Mouse (Mus musculus) right cerebral cortex, postnatal 36 days (tissue): ENCODE results near the gene Lifr.

Source experiments
- DNase-seq, 2 experiments: peaks; one replicate each; pipeline ENCODE4 v3.0.0; 2022; ENCODE audit warnings: low spot score in 2 of 2, mixed read lengths in 1 of 2

The Lifr gene

GRCm38 (mm10) chr15:7128627-7129126, 38.3 kb downstream of the Lifr start:
- DNase-seq, result no peak

- peak; percentile 75 to 76 for DNase-seq
These were observed 38.9 kb downstream of the Lifr start for GRCm38 (mm10) chr15:7129127-7129943.

- DNase-seq, result no peak
These were observed 39.5 kb downstream of the Lifr start for GRCm38 (mm10) chr15:7129944-7130287.

- no peak for DNase-seq
These were observed 40.3 kb downstream of the Lifr start for GRCm38 (mm10) chr15:7130691-7131225.

GRCm38 (mm10) chr15:7132741-7133140, 42.3 kb downstream of the Lifr start:
- DNase-seq, result no peak

GRCm38 (mm10) chr15:7134454-7135052, 44.1 kb downstream of the Lifr start:
- DNase-seq, result no peak

GRCm38 (mm10) chr15:7135982-7136562, 45.7 kb downstream of the Lifr start:
- no peak for DNase-seq

GRCm38 (mm10) chr15:7136912-7137311, 46.5 kb downstream of the Lifr start:
- DNase-seq, result no peak

- no peak for DNase-seq
These were observed 47.2 kb downstream of the Lifr start for GRCm38 (mm10) chr15:7137607-7138006.

GRCm38 (mm10) chr15:7138471-7138870, 48.1 kb downstream of the Lifr start:
- no peak for DNase-seq

- no peak for DNase-seq
These were observed 49.9 kb downstream of the Lifr start for GRCm38 (mm10) chr15:7140322-7140721.

GRCm38 (mm10) chr15:7141246-7141645, 50.8 kb downstream of the Lifr start:
- DNase-seq, result no peak

GRCm38 (mm10) chr15:7143689-7144170, 53.3 kb downstream of the Lifr start:
- no peak for DNase-seq

- no peak for DNase-seq
These were observed 54.1 kb downstream of the Lifr start for GRCm38 (mm10) chr15:7144542-7144941.

- no peak for DNase-seq
These were observed 54.5 kb downstream of the Lifr start for GRCm38 (mm10) chr15:7144942-7145341.

- DNase-seq, result no peak
These were observed 55.1 kb downstream of the Lifr start for GRCm38 (mm10) chr15:7145555-7145954.

- peak in 1 of 2 experiments; percentile 51 for DNase-seq
These were observed 56.1 kb downstream of the Lifr start for GRCm38 (mm10) chr15:7146529-7146928.

- DNase-seq, result no peak
These were observed 59.4 kb downstream of the Lifr start for GRCm38 (mm10) chr15:7149796-7150195.

GRCm38 (mm10) chr15:7150591-7150990, 60.2 kb downstream of the Lifr start:
- DNase-seq, result no peak

GRCm38 (mm10) chr15:7152116-7152760, 61.8 kb downstream of the Lifr start:
- DNase-seq, result no peak

- no peak for DNase-seq
These were observed 63.8 kb downstream of the Lifr start for GRCm38 (mm10) chr15:7154010-7154736.
